Mouse (Mus musculus) kidney, embryonic 14.5 days (tissue): ENCODE results near the gene Myof. TPM values are rescaled to one million over a fixed set of nuclear protein-coding genes. Genes with fewer than 3 reads are reported as not detected.

ENCODE experiments used
- ATAC-seq: fragments of 200-750 bp; cut with Nextera tagmentation; 2 replicates; pipeline ENCODE4 v1.8.0; 2017; ENCODE audit warnings: moderate number of reproducible peaks, mild to moderate bottlenecking, moderate TSS enrichment, moderate library complexity; ENCODE audit not compliant: low FRiP score, low TSS enrichment
- H3K27ac ChIP-seq: fragments of 300-500 bp; sonication (generic); 2 replicates; pipeline ENCODE4 v1.5.1; 2014; ENCODE audit warnings: low read depth, mild to moderate bottlenecking, low read length, moderate library complexity, mixed read lengths
- H3K27me3 ChIP-seq: fragments of 300-500 bp; sonication (generic); 2 replicates; pipeline ENCODE4 v1.6.1; 2014; ENCODE audit warnings: mild to moderate bottlenecking, low read length; ENCODE audit not compliant: control insufficient read depth, insufficient read depth
- H3K36me3 ChIP-seq: fragments of 300-500 bp; sonication (generic); 2 replicates; pipeline ENCODE4 v1.6.1; 2014; ENCODE audit warnings: low read length, mixed read lengths; ENCODE audit not compliant: control insufficient read depth, insufficient read depth
- H3K4me1 ChIP-seq: fragments of 300-500 bp; sonication (generic); 2 replicates; pipeline ENCODE4 v1.6.1; 2014; ENCODE audit warnings: low read length, mixed read lengths; ENCODE audit not compliant: control insufficient read depth, insufficient read depth
- H3K4me2 ChIP-seq: fragments of 300-500 bp; sonication (generic); replicated peaks from 2 replicates; pipeline ENCODE4 v1.6.1; 2014; ENCODE audit warnings: low read depth, mild to moderate bottlenecking, low read length
- H3K4me3 ChIP-seq: fragments of 300-500 bp; sonication (generic); 2 replicates; pipeline ENCODE4 v1.5.1; 2014; ENCODE audit warnings: mild to moderate bottlenecking, low read length
- H3K9ac ChIP-seq: fragments of 300-500 bp; sonication (generic); 2 replicates; pipeline ENCODE4 v1.6.1; 2014; ENCODE audit warnings: low read depth, mild to moderate bottlenecking, low read length, moderate library complexity
- H3K9me3 ChIP-seq: fragments of 300-500 bp; sonication (generic); 2 replicates; pipeline ENCODE4 v1.6.1; 2016; ENCODE audit warnings: low read length; ENCODE audit not compliant: control insufficient read depth
- WGBS: fragments of 180-500 bp; shearing (Covaris S2); extraction: QIAGEN DNeasy Blood & Tissue Kit; methylation state at CpG from one replicate; pipeline ENCODE4 v1.1.7; 2014; 5-methylcytosine and 5-hydroxymethylcytosine counted together
- polyA plus RNA-seq: library from polyadenylated mRNA; unstranded; fragments of >200 nt; fragmentation: Nextera tagmentation; extraction: Ambion mirVana; gene quantifications from 2 replicates; pipeline ENCODE4 v1.2.1, GENCODE M21; 2014

Myof gene
- polyA plus RNA-seq, 1 experiment from 2014 or later, result 17.1 TPM

DNA sequence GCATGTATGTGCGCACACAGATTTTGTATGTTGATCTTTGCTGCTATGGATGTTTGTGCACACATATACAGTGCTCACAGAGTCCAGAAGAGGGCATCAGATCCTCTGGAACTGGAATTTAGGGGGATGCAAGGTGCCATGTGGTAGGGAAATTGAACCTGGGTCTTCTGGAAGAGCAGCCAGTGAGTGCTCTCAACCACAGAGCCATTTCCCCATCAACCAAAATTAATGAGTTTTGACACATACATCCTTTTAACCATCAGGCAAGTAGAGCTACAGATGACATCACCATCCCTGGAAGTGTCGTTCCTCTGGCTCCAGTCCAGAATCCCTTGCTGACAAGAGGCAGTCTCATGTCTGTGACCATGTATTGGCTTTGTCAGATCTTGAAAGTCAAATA lies 32.9 kb upstream of the Myof start:
- no peaks in the 10 kb centered on the region for H3K9me3 ChIP-seq
- no peak overlapping the region for H3K4me2 ChIP-seq
- no peak for ATAC-seq
- peaks cover 30% of the 10 kb centered on the region; the same call in 1 of the 2 replicates for H3K36me3 ChIP-seq
- no peak overlapping the region for H3K4me3 ChIP-seq
- no peak overlapping the region for H3K27ac ChIP-seq
- WGBS, result 87% methylated on average over 2 of the region's 2 CpGs
- no peaks in the 10 kb centered on the region for H3K4me1 ChIP-seq
- no peaks in the 10 kb centered on the region for H3K27me3 ChIP-seq
- H3K9ac ChIP-seq, result no peak overlapping the region

DNA sequence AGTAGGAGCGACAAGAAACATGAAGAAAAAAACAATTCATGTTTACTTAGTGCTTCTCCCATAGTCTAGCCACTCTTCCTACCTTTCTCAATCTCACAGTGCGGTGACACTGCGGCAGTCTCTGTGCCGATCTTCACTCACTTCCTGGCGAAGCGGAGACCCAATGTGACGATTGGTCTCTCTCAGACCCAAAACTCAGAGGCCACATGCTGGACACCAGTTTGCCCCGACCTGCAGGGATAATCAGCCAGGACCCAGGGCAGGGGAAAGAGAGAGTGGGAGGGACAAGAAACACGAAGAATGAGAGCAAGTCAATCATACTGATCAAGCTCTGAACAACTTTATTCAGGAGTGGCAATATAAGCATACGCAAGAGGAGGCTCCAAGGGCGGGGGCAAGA lies 31.7 kb upstream of the Myof start:
- 85% methylated on average over 11 of the region's 11 CpGs for WGBS
- H3K27me3 ChIP-seq, result no peaks in the 10 kb centered on the region
- H3K27ac ChIP-seq, result no peak overlapping the region
- ATAC-seq, result no peak
- peaks cover 42% of the 10 kb centered on the region for H3K36me3 ChIP-seq
- no peaks in the 10 kb centered on the region for H3K9me3 ChIP-seq
- no peak overlapping the region for H3K9ac ChIP-seq
- H3K4me2 ChIP-seq, result no peak overlapping the region
- H3K4me3 ChIP-seq, result no peak overlapping the region
- no peaks in the 10 kb centered on the region for H3K4me1 ChIP-seq

DNA sequence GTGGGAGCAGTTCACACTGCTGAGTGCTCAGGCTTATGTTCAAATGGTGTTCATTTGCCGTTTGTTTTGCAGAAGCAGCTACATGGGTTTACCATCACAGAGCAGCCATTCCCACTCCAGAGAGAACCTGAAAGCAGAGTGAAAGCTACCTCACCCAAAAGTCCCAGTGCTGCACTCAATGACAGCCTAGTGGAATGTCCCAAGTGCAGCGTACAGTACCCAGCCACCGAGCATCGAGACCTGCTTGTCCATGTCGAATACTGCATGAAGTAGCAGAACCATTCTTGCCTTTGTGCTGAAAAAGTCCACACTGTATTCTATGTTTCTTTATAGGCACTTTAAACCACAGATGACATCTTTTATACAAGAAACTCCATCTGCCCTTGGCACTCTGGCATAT lies 29.8 kb upstream of the Myof start:
- Histone ChIP-seq H3K36me3 (peaks cover 53% of the 10 kb centered on the region), H3K27me3 (no peaks in the 10 kb centered on the region)
- no peak for ATAC-seq

DNA sequence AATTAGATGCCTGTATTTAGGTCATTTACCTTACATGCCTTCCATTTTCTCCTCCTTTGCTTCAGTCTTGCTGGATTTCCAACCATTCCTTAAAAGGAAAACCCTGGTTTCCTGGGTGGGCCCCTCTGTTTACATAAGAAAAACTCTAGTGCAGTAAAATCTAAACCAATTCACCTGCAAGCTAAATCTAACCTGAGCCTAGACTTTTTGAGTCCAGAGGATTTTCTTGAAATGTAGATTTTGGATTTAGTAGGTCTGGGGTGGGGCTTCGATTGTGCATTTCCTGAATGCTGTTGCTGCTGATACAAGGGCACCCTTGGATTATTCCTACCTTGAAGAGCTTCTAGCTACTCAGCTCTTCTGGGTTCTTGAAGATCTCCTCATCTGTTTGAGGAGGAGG lies 20.7 kb upstream of the Myof start:
- 78% methylated on average over 1 of the region's 1 CpGs for WGBS

More for the DNA sequence above, 29.8 kb upstream of the Myof start:
- Histone ChIP-seq H3K27ac (no peak overlapping the region), H3K9me3 (no peaks in the 10 kb centered on the region), H3K4me3 (no peak overlapping the region), H3K4me2 (no peak overlapping the region), H3K9ac (no peak overlapping the region), H3K4me1 (no peaks in the 10 kb centered on the region)
- WGBS, result 92% methylated on average over 5 of the region's 5 CpGs

DNA sequence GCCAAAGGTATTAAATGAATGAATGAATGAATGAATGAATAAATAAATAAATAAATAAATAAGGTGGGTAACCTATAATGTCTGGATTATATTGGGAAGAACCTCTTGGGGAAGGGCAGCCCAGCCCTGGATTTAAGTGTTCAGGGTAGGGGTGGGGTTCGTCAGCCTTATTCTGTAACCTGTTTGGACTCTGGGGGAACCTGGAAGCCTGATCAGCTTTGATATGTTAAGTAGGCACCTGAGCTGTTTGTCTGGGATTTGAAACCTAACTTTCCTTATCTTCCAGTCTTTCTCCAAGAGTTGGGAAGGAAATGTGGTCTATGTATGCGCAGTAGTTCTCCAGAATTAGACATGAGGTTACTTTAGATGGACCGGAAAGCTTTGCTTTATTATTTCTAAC lies 19.8 kb upstream of the Myof start:
- Histone ChIP-seq H3K4me2 (no peak overlapping the region), H3K9ac (no peak overlapping the region), H3K27ac (no peak overlapping the region), H3K9me3 (no peaks in the 10 kb centered on the region), H3K36me3 (peaks cover 55% of the 10 kb centered on the region), H3K27me3 (no peaks in the 10 kb centered on the region), H3K4me1 (no peaks in the 10 kb centered on the region), H3K4me3 (no peak overlapping the region)
- ATAC-seq, result no peak
- 91% methylated on average over 3 of the region's 3 CpGs for WGBS

More for the DNA sequence above, 20.7 kb upstream of the Myof start:
- H3K4me2 ChIP-seq, result no peak overlapping the region
- no peaks in the 10 kb centered on the region for H3K27me3 ChIP-seq
- no peaks in the 10 kb centered on the region for H3K9me3 ChIP-seq
- H3K36me3 ChIP-seq, result peaks cover 55% of the 10 kb centered on the region
- no peak overlapping the region for H3K27ac ChIP-seq
- H3K4me3 ChIP-seq, result no peak overlapping the region
- ATAC-seq, result no peak
- H3K9ac ChIP-seq, result no peak overlapping the region
- no peaks in the 10 kb centered on the region for H3K4me1 ChIP-seq

DNA sequence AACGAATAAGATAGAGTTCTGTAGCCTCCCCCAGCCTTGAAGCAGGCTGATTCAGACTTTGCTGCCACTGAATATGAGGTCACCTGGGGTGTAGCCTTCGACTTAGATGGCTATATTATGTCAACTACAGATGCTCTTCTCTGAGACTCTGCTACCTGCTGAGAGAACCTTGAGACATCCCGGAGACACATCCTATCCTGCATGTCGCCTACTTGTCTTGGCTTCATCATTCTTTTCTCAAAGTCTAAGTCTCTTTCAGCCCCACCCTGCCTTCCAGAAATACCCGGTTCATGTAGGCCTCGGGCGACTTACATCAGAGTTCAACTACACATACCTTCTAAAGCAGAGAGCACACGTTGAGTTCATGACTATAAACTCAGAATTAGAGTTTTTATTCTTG lies 13.6 kb upstream of the Myof start:
- Histone ChIP-seq H3K4me2 (no peak overlapping the region), H3K9ac (no peak overlapping the region), H3K27me3 (no peaks in the 10 kb centered on the region), H3K4me1 (peaks cover 11% of the 10 kb centered on the region; the same call in 1 of the 2 replicates), H3K36me3 (peaks cover 37% of the 10 kb centered on the region), H3K9me3 (no peaks in the 10 kb centered on the region), H3K27ac (no peak overlapping the region), H3K4me3 (no peak overlapping the region)
- ATAC-seq, result no peak
- WGBS, result 90% methylated on average over 8 of the region's 8 CpGs

DNA sequence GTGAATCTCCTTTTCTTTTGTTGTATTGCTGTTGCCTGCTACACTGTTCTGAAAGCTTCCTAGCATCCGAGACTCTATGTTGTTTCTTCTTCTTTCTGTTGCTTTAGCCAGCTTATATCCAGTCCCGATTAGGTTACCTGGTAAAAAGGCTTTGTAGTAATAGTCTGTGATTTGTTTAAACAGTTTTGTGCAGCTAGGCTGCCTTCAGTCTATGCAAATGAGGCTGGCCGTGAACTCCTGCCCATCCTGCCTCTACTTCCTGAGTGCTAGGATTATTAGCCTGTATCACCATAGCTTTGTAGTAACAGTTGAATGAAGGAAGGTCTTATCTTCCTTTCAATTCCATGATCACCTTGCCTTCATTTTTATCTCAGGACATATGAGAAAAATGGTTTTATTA lies 12.9 kb upstream of the Myof start:
- 47% methylated on average over 3 of the region's 3 CpGs for WGBS
- no peaks in the 10 kb centered on the region for H3K9me3 ChIP-seq
- H3K9ac ChIP-seq, result no peak overlapping the region

DNA sequence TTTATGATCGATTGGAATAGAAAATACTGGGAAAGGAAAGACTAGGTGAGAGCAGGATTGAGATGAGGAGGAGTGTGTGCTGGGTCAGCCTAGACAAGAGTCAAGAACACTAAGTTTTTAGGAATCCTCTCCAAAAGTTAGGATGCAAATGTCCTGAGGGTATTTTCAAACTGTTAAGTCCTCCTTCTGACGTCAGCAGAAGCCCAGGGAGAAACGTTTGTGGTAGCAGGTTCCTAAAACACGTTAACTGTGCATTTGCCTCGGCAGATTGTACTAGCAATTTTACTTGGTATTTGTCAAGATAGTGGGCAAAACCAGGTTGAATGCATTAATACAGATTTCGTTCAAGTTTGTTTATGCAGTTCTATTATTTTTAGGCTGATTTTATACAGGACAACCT lies 12.4 kb upstream of the Myof start:
- Histone ChIP-seq H3K27ac (no peak overlapping the region), H3K4me3 (peak overlapping the region; percentile 79), H3K27me3 (no peaks in the 10 kb centered on the region), H3K4me1 (peaks cover 11% of the 10 kb centered on the region; the same call in 1 of the 2 replicates), H3K9me3 (no peaks in the 10 kb centered on the region), H3K36me3 (peaks cover 28% of the 10 kb centered on the region), H3K9ac (peak overlapping the region; percentile 75), H3K4me2 (peak overlapping the region; percentile 68)
- WGBS, result 15% methylated on average over 6 of the region's 6 CpGs
- no peak for ATAC-seq

More for the DNA sequence above, 12.9 kb upstream of the Myof start:
- H3K27ac ChIP-seq, result no peak overlapping the region
- peaks cover 11% of the 10 kb centered on the region; the same call in 1 of the 2 replicates for H3K4me1 ChIP-seq
- ATAC-seq, result no peak
- H3K4me3 ChIP-seq, result peak overlapping the region; percentile 79
- H3K36me3 ChIP-seq, result peaks cover 33% of the 10 kb centered on the region
- H3K27me3 ChIP-seq, result no peaks in the 10 kb centered on the region
- peak overlapping the region; percentile 68 for H3K4me2 ChIP-seq

DNA sequence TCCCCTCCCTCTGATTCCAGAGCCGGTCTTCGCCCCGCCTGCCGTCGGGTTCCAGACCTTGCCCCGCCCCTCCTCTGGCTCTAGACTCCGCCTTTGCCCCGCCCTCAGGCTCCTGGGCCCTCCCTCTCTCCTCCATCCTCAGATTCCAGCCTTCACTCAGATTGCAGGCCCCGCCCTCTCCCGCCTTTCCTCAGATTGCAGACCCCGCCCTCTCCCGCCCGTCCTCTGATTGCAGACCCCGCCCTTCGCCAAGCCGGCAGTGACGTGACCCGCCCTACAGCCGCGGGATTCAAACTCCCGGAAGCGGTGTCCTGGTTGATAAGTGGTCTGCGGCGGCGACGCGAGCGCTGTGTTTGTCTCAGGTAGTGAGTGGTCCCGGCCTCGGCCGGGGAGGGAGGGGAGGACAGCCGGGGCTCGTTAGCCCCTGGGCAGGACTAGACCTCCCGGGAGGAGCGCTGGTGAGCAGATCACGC lies 11.4 kb upstream of the Myof start, which contains the start of gene Cep55:
Gene Cep55, plus strand, starts transcription at position 292 of the 473 bp plus-strand sequence.
- peak within 1 kb of the TSS; percentile 75 for H3K9ac ChIP-seq
- ATAC-seq, result peak; percentile 96
- peaks cover 19% of the 10 kb centered on the region for H3K36me3 ChIP-seq
- H3K4me3 ChIP-seq, result peak within 1 kb of the TSS; percentile 79
- H3K4me2 ChIP-seq, result peak within 1 kb of the TSS; percentile 68
- H3K4me1 ChIP-seq, result peaks cover 11% of the 10 kb centered on the region; the same call in 1 of the 2 replicates
- H3K27me3 ChIP-seq, result no peaks in the 10 kb centered on the region
- H3K27ac ChIP-seq, result peak within 1 kb of the TSS; percentile 76
- no peaks in the 10 kb centered on the region for H3K9me3 ChIP-seq
- WGBS, result 1% methylated on average over 35 of the region's 36 CpGs
